Mouse (Mus musculus) kidney, postnatal 10 days (tissue): ENCODE data around the gene Gm47969.

ENCODE experiments used
- DNase-seq: peaks from one replicate; pipeline ENCODE4 v3.0.0; 2021; ENCODE audit warnings: mixed read lengths

Gene Gm47969

GRCm38 (mm10) chr1:83076190-83076917, 31.6 kb downstream of the Gm47969 start:
- DNase-seq: peak; percentile 36

DNA sequence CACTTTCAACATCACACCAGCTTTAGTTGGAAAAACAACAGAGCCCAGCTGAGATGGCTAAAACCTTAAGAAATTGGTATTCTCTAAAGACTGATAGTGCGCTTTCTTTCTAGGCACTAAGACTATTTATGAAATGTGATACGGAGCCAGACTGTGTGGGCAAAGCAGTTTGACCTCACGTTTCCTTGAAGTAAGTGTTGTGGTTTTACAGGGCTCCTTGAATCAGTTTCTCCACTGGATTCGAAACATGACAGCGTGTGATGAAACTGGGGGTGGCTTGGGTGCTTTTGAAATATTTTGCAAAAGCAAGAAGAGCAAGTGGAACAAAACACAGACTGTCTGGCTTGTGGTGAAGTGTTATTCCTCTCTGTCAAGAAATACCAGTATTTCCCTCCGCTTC, 32.3 kb downstream of the Gm47969 start:
- no peak for DNase-seq

DNA sequence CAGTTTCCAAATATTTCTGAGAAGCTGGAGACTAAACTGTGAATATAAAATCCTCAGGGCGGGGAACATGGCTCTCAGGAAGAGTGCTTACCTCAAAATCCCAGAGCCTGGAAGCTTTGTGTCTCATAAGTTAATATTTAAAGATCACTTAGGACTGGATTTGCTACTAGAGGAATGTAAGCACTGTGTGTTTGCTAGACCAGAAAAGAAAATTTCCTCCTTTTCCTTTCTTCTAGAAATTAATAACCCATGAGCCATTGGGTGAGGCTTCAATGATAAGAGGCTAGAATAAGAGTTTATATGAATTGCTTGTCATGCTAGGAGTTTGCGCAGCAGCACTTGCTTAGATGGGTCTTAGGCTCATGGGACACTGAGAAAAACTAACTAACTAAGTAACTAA, 40.1 kb downstream of the Gm47969 start:
- no peak for DNase-seq

GRCm38 (mm10) chr1:83091268-83091667, 46.5 kb downstream of the Gm47969 start:
- no peak for DNase-seq
